Mouse (Mus musculus) cerebellum, adult (tissue): ENCODE data around the gene Chst4.

Source experiments
- ATAC-seq: cut with Nextera tagmentation; 2 replicates; pipeline ENCODE4 v1.9.2; 2017; ENCODE audit warnings: mild to moderate bottlenecking, moderate library complexity, mixed read lengths; ENCODE audit not compliant: insufficient number of reproducible peaks, low FRiP score, low TSS enrichment

Chst4 gene

GRCm38 (mm10) chr8:110008228-110008994, 31.1 kb downstream of the Chst4 start:
- ATAC-seq, result no peak

GRCm38 (mm10) chr8:110006312-110007023, 33.1 kb downstream of the Chst4 start:
- ATAC-seq, result no peak

GRCm38 (mm10) chr8:110004300-110004699, 35.2 kb downstream of the Chst4 start:
- ATAC-seq, result no peak

GRCm38 (mm10) chr8:110002953-110003352, 36.6 kb downstream of the Chst4 start:
- ATAC-seq, result no peak

GRCm38 (mm10) chr8:109999974-110000373, 39.6 kb downstream of the Chst4 start:
- no peak for ATAC-seq

- ATAC-seq, result no peak
Measured at GRCm38 (mm10) chr8:109998066-109998465, 41.5 kb downstream of the Chst4 start.

GRCm38 (mm10) chr8:109997381-109997780, 42.2 kb downstream of the Chst4 start:
- ATAC-seq, result no peak

- no peak for ATAC-seq
Measured at GRCm38 (mm10) chr8:109992951-109993350, 46.6 kb downstream of the Chst4 start.

GRCm38 (mm10) chr8:109992166-109992565, 47.4 kb downstream of the Chst4 start:
- ATAC-seq, result no peak

- no peak for ATAC-seq
Measured at GRCm38 (mm10) chr8:109990224-109990623, 49.3 kb downstream of the Chst4 start, which contains the start of gene Tat. TSS of gene Tat (plus strand) at chr8:109990437.

- ATAC-seq, result no peak
Measured at GRCm38 (mm10) chr8:109989151-109989550, 50.4 kb downstream of the Chst4 start.

GRCm38 (mm10) chr8:109987776-109988175, 51.8 kb downstream of the Chst4 start:
- no peak for ATAC-seq

GRCm38 (mm10) chr8:109986384-109986783, 53.2 kb downstream of the Chst4 start:
- no peak for ATAC-seq

- no peak for ATAC-seq
Measured at GRCm38 (mm10) chr8:109983944-109984343, 55.6 kb downstream of the Chst4 start.

GRCm38 (mm10) chr8:109982386-109983105, 57.0 kb downstream of the Chst4 start:
- ATAC-seq, result no peak

- ATAC-seq, result no peak
Measured at GRCm38 (mm10) chr8:109979339-109979738, 60.2 kb downstream of the Chst4 start.
